ENCODE assay signal across 13 mouse cellular contexts in genomic region chr6:116004716-116005115, GRCm38 (mm10). TPM values are rescaled to one million over a fixed set of nuclear protein-coding genes. Genes with fewer than 3 reads are reported as not detected.
DNase-seq lines count a peak whose midpoint lies in the region; ATAC-seq and TF ChIP-seq lines count a peak whose summit lies in the region.
"Had no signal": no experiment of that assay in that cellular context is flagged by ENCODE, and none has a peak within 500 bp of the region (broad histone marks: within the 10 kb centered on the region; RNA-seq: fewer than 3 reads in every experiment).

No protein-coding gene starts in this region.

- H3K9ac ChIP-seq in lung, embryonic 16.5 days (ENCODE audit: low read length) = 0 out of 2 replicates have a peak overlapping the region, but pooled peaks have one; percentile 0
- no peak overlapping the region for H3K9ac ChIP-seq in heart, postnatal 0 days (replicated peaks; ENCODE audit: low read depth, low read length)
- H3K9ac ChIP-seq: forebrain, embryonic 15.5 days had no signal

- no peak overlapping the region for H3K4me2 ChIP-seq in lung, embryonic 16.5 days (ENCODE audit: low read depth, low read length)
- no peak overlapping the region for H3K4me2 ChIP-seq in heart, postnatal 0 days (ENCODE audit: low read depth, low read length)
- H3K4me2 ChIP-seq: forebrain, embryonic 15.5 days had no signal

- DNase-seq in heart, adult 11 months = peak; percentile 97
- no peak for DNase-seq in heart, postnatal 36 days
- DNase-seq in lung, postnatal 4 days = no peak
- DNase-seq in heart, postnatal 0 days (ENCODE audit: low spot score) = no peak
- no peak for DNase-seq in left cerebral cortex, adult 11 months (ENCODE audit: low spot score)
- DNase-seq in cerebellum, adult 9-10 months = no peak
- DNase-seq: layer of hippocampus, postnatal 36 days had no signal

- peak overlapping the region; percentile 75 for H3K27ac ChIP-seq in lung, embryonic 16.5 days (ENCODE audit: low read length)
- H3K27ac ChIP-seq in heart, postnatal 0 days (ENCODE audit: low read depth) = peak overlapping the region; percentile 82
- H3K27ac ChIP-seq: forebrain, embryonic 15.5 days had no signal

- TF ChIP-seq EP300 in heart, postnatal 0 days (IDR thresholded peaks at IDR 0.05; ENCODE audit: low read depth) = no peak

- TF ChIP-seq CTCF in heart, postnatal 0 days (IDR thresholded peaks at IDR 0.05; ENCODE audit: low read depth) = no peak

- H3K4me1 ChIP-seq in lung, embryonic 16.5 days (replicated peaks; ENCODE audit: control insufficient read depth, insufficient read depth, low read length) = peaks cover 15% of the 10 kb centered on the region
- H3K4me1 ChIP-seq in heart, postnatal 0 days (ENCODE audit: control insufficient read depth, insufficient read depth) = peaks cover 25% of the 10 kb centered on the region
- H3K4me1 ChIP-seq: forebrain, embryonic 15.5 days had no signal

- intact Hi-C loops in heart, postnatal 36 days (cut with DNase I) = no loop called here

- no peak for ATAC-seq in lung, embryonic 16.5 days (ENCODE audit: low read depth)
- no peak for ATAC-seq in heart, postnatal 0 days (ENCODE audit: insufficient read depth, low read depth)
- ATAC-seq in megakaryocyte progenitor cell, adult 5-6 weeks (replicated peaks; ENCODE audit: poor library complexity) = peak; percentile 67
- ATAC-seq: forebrain, embryonic 15.5 days; midbrain, embryonic 16.5 days had no signal

- no peaks in the 10 kb centered on the region for H3K27me3 ChIP-seq in lung, embryonic 16.5 days (ENCODE audit: control insufficient read depth, insufficient read depth, low read depth, low read length)
- no peaks in the 10 kb centered on the region for H3K27me3 ChIP-seq in heart, postnatal 0 days (ENCODE audit: control insufficient read depth, insufficient read depth, low read length)
- H3K27me3 ChIP-seq: forebrain, embryonic 15.5 days had no signal

- WGBS in lung, embryonic 16.5 days = 71% methylated on average over 6 of the region's 6 CpGs
- 72% methylated on average over 6 of the region's 6 CpGs for WGBS in heart, postnatal 0 days

- no peaks in the 10 kb centered on the region for H3K9me3 ChIP-seq in lung, embryonic 16.5 days (ENCODE audit: control insufficient read depth, low read length)
- no peaks in the 10 kb centered on the region for H3K9me3 ChIP-seq in heart, postnatal 0 days (replicated peaks; ENCODE audit: control insufficient read depth, low read length)
- H3K9me3 ChIP-seq: forebrain, embryonic 15.5 days had no signal

- no peaks in the 10 kb centered on the region for H3K36me3 ChIP-seq in lung, embryonic 16.5 days (ENCODE audit: control insufficient read depth, insufficient read depth, low read length)
- H3K36me3 ChIP-seq in heart, postnatal 0 days (replicated peaks; ENCODE audit: control insufficient read depth, insufficient read depth, low read length) = no peaks in the 10 kb centered on the region
- H3K36me3 ChIP-seq: forebrain, embryonic 15.5 days had no signal

- no peak overlapping the region for H3K4me3 ChIP-seq in lung, embryonic 16.5 days (ENCODE audit: low read length)
- H3K4me3 ChIP-seq in heart, postnatal 0 days (ENCODE audit: low read depth, low read length) = no peak overlapping the region
- H3K4me3 ChIP-seq: forebrain, embryonic 15.5 days had no signal

RNA-seq across cellular contexts. Expression of gene Plxnd1, which starts 9.9 kb away (rescaled TPM):
- 10 to 100 TPM; 69.9 to 74.6 TPM for total RNA-seq in heart, postnatal 36 days (2021)
- polyA plus RNA-seq in lung, embryonic 16.5 days (2015; fragmentation: Nextera tagmentation; extraction: Ambion mirVana) = 45.2 and 47.8 TPM in 2 replicates
- 82.4 and 166 TPM in 2 replicates for total RNA-seq in heart, postnatal 0 days (2014; rRNA removed; ENCODE audit: low replicate concordance)
- polyA plus RNA-seq in heart, postnatal 0 days (2015; fragmentation: Nextera tagmentation; extraction: Ambion mirVana) = 28.1 and 37.7 TPM in 2 replicates
- 51.5 and 70.9 TPM in 2 replicates for total RNA-seq in megakaryocyte progenitor cell, adult 5-6 weeks (2015)
- total RNA-seq in megakaryocyte progenitor cell, adult 5-6 weeks (2017) = 33.9 and 43.9 TPM in 2 replicates

RNA-seq across cellular contexts. Expression of gene H1foo, which starts 60.0 kb away (rescaled TPM):
- total RNA-seq in heart, postnatal 36 days (2021) = not detected
- not detected in 2 replicates for polyA plus RNA-seq in lung, embryonic 16.5 days (2015; fragmentation: Nextera tagmentation; extraction: Ambion mirVana)
- not detected in 2 replicates for total RNA-seq in heart, postnatal 0 days (2014; rRNA removed; ENCODE audit: low replicate concordance)
- polyA plus RNA-seq in heart, postnatal 0 days (2015; fragmentation: Nextera tagmentation; extraction: Ambion mirVana) = not detected in 2 replicates
- total RNA-seq in megakaryocyte progenitor cell, adult 5-6 weeks (2015) = not detected in 2 replicates
- total RNA-seq in megakaryocyte progenitor cell, adult 5-6 weeks (2017) = not detected in 2 replicates
- total RNA-seq: adrenal gland, postnatal 25 days; hematopoietic stem cell, adult 5-6 weeks; layer of hippocampus, postnatal 36 days had no signal
- polyA plus RNA-seq: forebrain, embryonic 15.5 days; midbrain, embryonic 16.5 days had no signal
